Mouse (Mus musculus) heart, postnatal 0 days (tissue): Measurements from ENCODE around the gene 6030445D17Rik.

Experiments
- CTCF ChIP-seq: IDR thresholded peaks from 2 replicates; pipeline ENCODE4 v1.5.1; 2016; ENCODE audit warnings: antibody characterized with exemption, control low read depth, low read depth
- EP300 ChIP-seq: IDR thresholded peaks from 2 replicates; pipeline ENCODE4 v1.6.1; 2016; ENCODE audit warnings: antibody characterized with exemption, low read depth

- TF ChIP-seq CTCF (no peak), EP300 (no peak)
Observed at GRCm38 (mm10) chr4:136452792-136453191, 9.3 kb upstream of the 6030445D17Rik start.
